8 mouse cellular contexts compared by ENCODE assay signal in genomic region chr19:60874064-60874694, GRCm38 (mm10). TPM values are rescaled to one million over a fixed set of nuclear protein-coding genes. Genes with fewer than 3 reads are reported as not detected.
DNase-seq lines count a peak whose midpoint lies in the region; ATAC-seq lines count a peak whose summit lies in the region.

Prdx3 (minus strand) TSS chr19:60874556.

- ATAC-seq in common myeloid progenitor, adult 5-6 weeks (replicated peaks; ENCODE audit: low read depth, poor library complexity, severe bottlenecking) = peak; percentile 98

- peaks cover 34% of the 10 kb centered on the region for H3K4me1 ChIP-seq in megakaryocyte, embryonic 14.5 days

- H3K27me3 ChIP-seq in megakaryocyte, embryonic 14.5 days (replicated peaks) = no peaks in the 10 kb centered on the region

- peaks cover 36% of the 10 kb centered on the region for H3K36me3 ChIP-seq in megakaryocyte, embryonic 14.5 days (replicated peaks; ENCODE audit: low read length)

- no peaks in the 10 kb centered on the region for H3K9me3 ChIP-seq in megakaryocyte, embryonic 14.5 days

- DNase-seq in ZHBTc4 (ENCODE audit: low read depth, low spot score) = peak; percentile 97
- peak; percentile 96 to 97 for DNase-seq in gastrocnemius, adult 8-10 months (ENCODE audit: low spot score in 2 of 2)
- DNase-seq in hindlimb bud, embryonic 11.5 days (ENCODE audit: extremely low spot score, low read depth, low spot score) = peak; percentile 79
- peak; percentile 76 to 94 for DNase-seq in left cerebral cortex, adult 8-10 months (ENCODE audit: low spot score in 2 of 2)
- DNase-seq in right cerebral cortex, postnatal 10 days (ENCODE audit: low spot score in 2 of 2) = peak; percentile 96
- DNase-seq in urinary bladder, postnatal 25 days (ENCODE audit: low spot score) = peak; percentile 96

- peak within 1 kb of the TSS; percentile 97 for H3K4me3 ChIP-seq in megakaryocyte, embryonic 14.5 days (replicated peaks)

RNA-seq across cellular contexts. Expression of gene Prdx3, which starts in this region (rescaled TPM):
- total RNA-seq in common myeloid progenitor, adult 5-6 weeks (2017) = 109 and 117 TPM in 2 replicates
- total RNA-seq in gastrocnemius, adult 8-10 months (2022) = 100 to 1,000 TPM; 213 to 249 (median 226) TPM
- total RNA-seq in left cerebral cortex, adult 8-10 months (2022) = 10 to 100 TPM; 79.0 to 94.0 (median 85.1) TPM
- 7.1 and 9.4 TPM in 2 replicates for polyA plus RNA-seq in megakaryocyte, embryonic 14.5 days (2012; ENCODE audit: insufficient read depth, low replicate concordance)

Comparison
In these comparisons a context has a peak if more than half of its experiments do, and no peak if none do; other contexts are left out.
1. Peak in every context shown above with its lines: DNase-seq, ATAC-seq and H3K4me3 ChIP-seq.